8 mouse cellular contexts compared by ENCODE assay signal in the genomic region with DNA sequence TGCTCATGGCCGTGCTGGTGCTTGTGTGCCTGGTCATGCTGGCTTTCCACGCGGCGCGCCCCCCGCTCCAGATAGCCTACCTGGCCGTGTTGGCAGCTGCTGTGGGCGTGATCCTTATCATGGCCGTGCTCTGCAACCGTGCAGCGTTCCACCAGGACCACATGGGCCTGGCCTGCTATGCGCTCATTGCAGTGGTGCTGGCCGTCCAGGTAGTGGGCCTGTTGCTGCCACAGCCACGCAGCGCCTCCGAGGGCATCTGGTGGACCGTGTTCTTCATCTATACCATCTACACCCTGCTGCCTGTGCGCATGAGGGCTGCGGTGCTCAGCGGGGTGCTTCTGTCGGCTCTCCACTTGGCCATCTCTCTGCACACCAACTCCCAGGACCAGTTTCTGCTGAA. TPM values are rescaled to one million over a fixed set of nuclear protein-coding genes. Genes with fewer than 3 reads are reported as not detected.
A peak's percentile ranks its signal among the peaks of the same experiment; 100 is the strongest.
DNase-seq lines count a peak whose midpoint lies in the region; ATAC-seq and TF ChIP-seq lines count a peak whose summit lies in the region.

No protein-coding gene starts in this region.

- peak overlapping the region; percentile 18 for H3K4me2 ChIP-seq in lung, embryonic 16.5 days (ENCODE audit: low read depth, low read length)
- peak overlapping the region; percentile 93 for H3K4me2 ChIP-seq in intestine, postnatal 0 days (replicated peaks; ENCODE audit: low read depth)
- H3K4me2 ChIP-seq in stomach, embryonic 14.5 days (replicated peaks; ENCODE audit: low read depth, low read length): peak overlapping the region; percentile 97

- DNase-seq in gastrocnemius, adult 2 months: no peak
- DNase-seq in gastrocnemius, postnatal 36 days: no peak
- DNase-seq in lung, postnatal 36 days: no peak
- DNase-seq in right cerebral cortex, postnatal 25 days: no peak
- DNase-seq in thymus, postnatal 36 days: no peak

- peaks cover 46% of the 10 kb centered on the region for H3K27me3 ChIP-seq in lung, embryonic 16.5 days (ENCODE audit: control insufficient read depth, insufficient read depth, low read depth, low read length)
- peaks cover 51% of the 10 kb centered on the region for H3K27me3 ChIP-seq in intestine, postnatal 0 days (replicated peaks; ENCODE audit: control insufficient read depth, insufficient read depth, low read length)
- H3K27me3 ChIP-seq in stomach, embryonic 14.5 days (ENCODE audit: control insufficient read depth, insufficient read depth, low read length): peaks cover 20% of the 10 kb centered on the region; the same call in 1 of the 2 replicates

- ATAC-seq in lung, embryonic 16.5 days (ENCODE audit: low read depth): no peak
- ATAC-seq in intestine, postnatal 0 days: no peak
- no peak for ATAC-seq in stomach, embryonic 14.5 days (ENCODE audit: insufficient number of reproducible peaks, insufficient read depth, low FRiP score, low read depth)

- H3K27ac ChIP-seq in gastrocnemius, adult 2 months: peak overlapping the region; percentile 16; the same call in 1 of the 2 replicates
- no peak overlapping the region for H3K27ac ChIP-seq in lung, embryonic 16.5 days (ENCODE audit: low read length)
- H3K27ac ChIP-seq in intestine, postnatal 0 days (ENCODE audit: low read depth, low read length): no peak overlapping the region
- H3K27ac ChIP-seq in stomach, embryonic 14.5 days (ENCODE audit: low read length): no peak overlapping the region

- intact Hi-C loops in gastrocnemius, adult 2 months (cut with DNase I): loop anchor here (1.0 to 5.0 kb wide), 3 partner anchors 46 to 113 kb away; no protein-coding TSS in a partner anchor
- intact Hi-C loops in gastrocnemius, postnatal 36 days (cut with DNase I): loop anchor here (2.0 to 5.0 kb wide), 3 partner anchors 46 to 115 kb away; no protein-coding TSS in a partner anchor

- peaks cover 14% of the 10 kb centered on the region for H3K4me1 ChIP-seq in lung, embryonic 16.5 days (replicated peaks; ENCODE audit: control insufficient read depth, insufficient read depth, low read length)
- H3K4me1 ChIP-seq in intestine, postnatal 0 days (replicated peaks; ENCODE audit: control insufficient read depth, insufficient read depth, low read length): no peaks in the 10 kb centered on the region
- peaks cover 18% of the 10 kb centered on the region for H3K4me1 ChIP-seq in stomach, embryonic 14.5 days (ENCODE audit: control insufficient read depth, insufficient read depth, low read length)

- TF ChIP-seq CTCF in gastrocnemius, adult 2 months (IDR thresholded peaks at IDR 0.05): no peak
- TF ChIP-seq CTCF in intestine, postnatal 0 days (IDR thresholded peaks at IDR 0.05; ENCODE audit: low read depth): no peak

- peak overlapping the region; percentile 81 for H3K4me3 ChIP-seq in gastrocnemius, adult 2 months
- H3K4me3 ChIP-seq in lung, embryonic 16.5 days (ENCODE audit: low read length): peak overlapping the region; percentile 67; the same call in 1 of the 2 replicates
- H3K4me3 ChIP-seq in intestine, postnatal 0 days (ENCODE audit: low read depth, low read length): peak overlapping the region; percentile 68
- H3K4me3 ChIP-seq in stomach, embryonic 14.5 days (ENCODE audit: low read depth, low read length): peak overlapping the region; percentile 62

- WGBS in lung, embryonic 16.5 days: 71% methylated on average over 21 of the region's 21 CpGs
- 75% methylated on average over 21 of the region's 21 CpGs for WGBS in intestine, postnatal 0 days
- WGBS in stomach, embryonic 14.5 days: 73% methylated on average over 21 of the region's 21 CpGs

- H3K9ac ChIP-seq in lung, embryonic 16.5 days (ENCODE audit: low read length): no peak overlapping the region
- H3K9ac ChIP-seq in intestine, postnatal 0 days (ENCODE audit: low read depth, low read length): no peak overlapping the region
- peak overlapping the region; percentile 63; the same call in 1 of the 2 replicates for H3K9ac ChIP-seq in stomach, embryonic 14.5 days (replicated peaks; ENCODE audit: low read depth, low read length)

- no peaks in the 10 kb centered on the region for H3K9me3 ChIP-seq in lung, embryonic 16.5 days (ENCODE audit: control insufficient read depth, low read length)
- no peaks in the 10 kb centered on the region for H3K9me3 ChIP-seq in intestine, postnatal 0 days (ENCODE audit: control insufficient read depth)
- H3K9me3 ChIP-seq in stomach, embryonic 14.5 days (ENCODE audit: control insufficient read depth, low read depth, low read length): no peaks in the 10 kb centered on the region

- H3K36me3 ChIP-seq in lung, embryonic 16.5 days (ENCODE audit: control insufficient read depth, insufficient read depth, low read length): no peaks in the 10 kb centered on the region
- H3K36me3 ChIP-seq in intestine, postnatal 0 days (ENCODE audit: control insufficient read depth, insufficient read depth): no peaks in the 10 kb centered on the region
- H3K36me3 ChIP-seq in stomach, embryonic 14.5 days (ENCODE audit: control insufficient read depth, insufficient read depth, low read length): no peaks in the 10 kb centered on the region

RNA-seq across cellular contexts. Expression of a gene that starts 2.2 kb away (rescaled TPM):
- total RNA-seq in gastrocnemius, adult 2 months (2021): 1 to 10 TPM; 1.6 to 1.8 TPM
- total RNA-seq in gastrocnemius, postnatal 36 days (2021): 1 to 10 TPM; 1.8 to 1.9 TPM
- polyA plus RNA-seq in lung, embryonic 16.5 days (2015; fragmentation: Nextera tagmentation; extraction: Ambion mirVana): 1.4 and 1.5 TPM in 2 replicates
- 1.8 and 2.0 TPM in 2 replicates for polyA plus RNA-seq in intestine, postnatal 0 days (2015; fragmentation: Nextera tagmentation; extraction: Ambion mirVana)
- 4.7 and 4.8 TPM in 2 replicates for polyA plus RNA-seq in stomach, embryonic 14.5 days (2014; fragmentation: Nextera tagmentation; extraction: Ambion mirVana)

Comparison
In these comparisons a context has a peak if more than half of its experiments do, and no peak if none do; other contexts are left out.
1. H3K4me2 ChIP-seq: peak in every context shown above with its lines; median percentile 97 in stomach, embryonic 14.5 days; 93 in intestine, postnatal 0 days; 18 in lung, embryonic 16.5 days.